ENCODE assay signal across 12 mouse cellular contexts in genomic region chr3:142348816-142349631, GRCm38 (mm10). TPM values are rescaled to one million over a fixed set of nuclear protein-coding genes. Genes with fewer than 3 reads are reported as not detected.
DNase-seq lines count a peak whose midpoint lies in the region; ATAC-seq and TF ChIP-seq lines count a peak whose summit lies in the region.
"Had no signal": no experiment of that assay in that cellular context is flagged by ENCODE, and none has a peak within 500 bp of the region (broad histone marks: within the 10 kb centered on the region; RNA-seq: fewer than 3 reads in every experiment).

No protein-coding gene starts in this region.

- no peak overlapping the region for H3K4me3 ChIP-seq in hindbrain, embryonic 10.5 days
- H3K4me3 ChIP-seq in hindbrain, embryonic 14.5 days (replicated peaks; ENCODE audit: low read length): no peak overlapping the region
- no peak overlapping the region for H3K4me3 ChIP-seq in intestine, embryonic 16.5 days (ENCODE audit: low read length)
- no peak overlapping the region for H3K4me3 ChIP-seq in stomach, embryonic 16.5 days (replicated peaks; ENCODE audit: low read length)
- no peak overlapping the region for H3K4me3 ChIP-seq in heart, adult 2 months

- H3K9me3 ChIP-seq in hindbrain, embryonic 10.5 days: no peaks in the 10 kb centered on the region
- H3K9me3 ChIP-seq in hindbrain, embryonic 14.5 days (ENCODE audit: control insufficient read depth, low read length): no peaks in the 10 kb centered on the region
- H3K9me3 ChIP-seq in intestine, embryonic 16.5 days (ENCODE audit: control insufficient read depth, low read length): no peaks in the 10 kb centered on the region
- no peaks in the 10 kb centered on the region; the same call in 1 of the 2 replicates for H3K9me3 ChIP-seq in stomach, embryonic 16.5 days (replicated peaks; ENCODE audit: control insufficient read depth, low read length)

- peaks cover 9% of the 10 kb centered on the region; the same call in 1 of the 2 replicates for H3K36me3 ChIP-seq in hindbrain, embryonic 10.5 days
- no peaks in the 10 kb centered on the region for H3K36me3 ChIP-seq in hindbrain, embryonic 14.5 days (replicated peaks; ENCODE audit: control insufficient read depth, insufficient read depth)
- no peaks in the 10 kb centered on the region for H3K36me3 ChIP-seq in intestine, embryonic 16.5 days (ENCODE audit: control insufficient read depth, insufficient read depth, low read length)
- peaks cover 6% of the 10 kb centered on the region; the same call in 1 of the 2 replicates for H3K36me3 ChIP-seq in stomach, embryonic 16.5 days (ENCODE audit: control insufficient read depth, insufficient read depth, low read length)
- peaks cover 45% of the 10 kb centered on the region for H3K36me3 ChIP-seq in heart, adult 2 months (ENCODE audit: control insufficient read depth, insufficient read depth, low read length)

- no peak for TF ChIP-seq CTCF in heart, adult 2 months (IDR thresholded peaks at IDR 0.05)

- DNase-seq in hindbrain, embryonic 10.5 days (ENCODE audit: low spot score): no peak
- DNase-seq in hindbrain, embryonic 14.5 days (ENCODE audit: low spot score): no peak
- DNase-seq in kidney, postnatal 36 days: peak; percentile 72 to 79
- no peak for DNase-seq in layer of hippocampus, postnatal 14 days (ENCODE audit: low spot score in 2 of 2)
- DNase-seq in heart, adult 2 months: no peak
- DNase-seq in thymus, postnatal 14 days: no peak
- DNase-seq: adrenal gland, adult 8-10 months; heart, postnatal 4 days; lung, postnatal 36 days; right cerebral cortex, postnatal 25 days had no signal

- H3K9ac ChIP-seq in hindbrain, embryonic 14.5 days: no peak overlapping the region
- H3K9ac ChIP-seq in intestine, embryonic 16.5 days (ENCODE audit: low read depth, low read length): no peak overlapping the region
- H3K9ac ChIP-seq in stomach, embryonic 16.5 days (ENCODE audit: low read length): no peak overlapping the region
- no peak overlapping the region for H3K9ac ChIP-seq in heart, adult 2 months (ENCODE audit: low read depth, low read length)

- H3K27me3 ChIP-seq in hindbrain, embryonic 10.5 days (ENCODE audit: insufficient read depth, poor library complexity, severe bottlenecking): no peaks in the 10 kb centered on the region
- H3K27me3 ChIP-seq in hindbrain, embryonic 14.5 days (ENCODE audit: control insufficient read depth, insufficient read depth, low read length): no peaks in the 10 kb centered on the region
- H3K27me3 ChIP-seq in intestine, embryonic 16.5 days (replicated peaks; ENCODE audit: control insufficient read depth, insufficient read depth, low read length): no peaks in the 10 kb centered on the region
- H3K27me3 ChIP-seq in stomach, embryonic 16.5 days (ENCODE audit: control insufficient read depth, insufficient read depth, low read length): no peaks in the 10 kb centered on the region
- no peaks in the 10 kb centered on the region for H3K27me3 ChIP-seq in heart, adult 2 months (ENCODE audit: control insufficient read depth, insufficient read depth, low read length)

- TF ChIP-seq EP300 in heart, adult 2 months (IDR thresholded peaks at IDR 0.05; ENCODE audit: insufficient read depth, low read depth, low read length): no peak

- WGBS in hindbrain, embryonic 10.5 days: 54% methylated on average over 5 of the region's 5 CpGs
- 49% methylated on average over 5 of the region's 5 CpGs for WGBS in hindbrain, embryonic 14.5 days
- WGBS in intestine, embryonic 16.5 days: 65% methylated on average over 5 of the region's 5 CpGs
- WGBS in stomach, embryonic 16.5 days: 67% methylated on average over 5 of the region's 5 CpGs
- 71% methylated on average over 5 of the region's 5 CpGs for WGBS in heart, adult 2 months

- no peak for ATAC-seq in hindbrain, embryonic 14.5 days (ENCODE audit: low FRiP score)
- ATAC-seq in intestine, embryonic 16.5 days: peak; percentile 90
- peak; percentile 91 for ATAC-seq in stomach, embryonic 16.5 days (ENCODE audit: insufficient read depth, low FRiP score)

- 0 out of 2 replicates have a peak, but pooled peaks cover 1% of the 10 kb centered on the region for H3K79me2 ChIP-seq in heart, adult 2 months (replicated peaks; ENCODE audit: control insufficient read depth, insufficient read depth, low read length)

- peak overlapping the region; percentile 12; the same call in 1 of the 2 replicates for H3K27ac ChIP-seq in hindbrain, embryonic 10.5 days
- no peak overlapping the region for H3K27ac ChIP-seq in hindbrain, embryonic 14.5 days
- peak overlapping the region; percentile 54 for H3K27ac ChIP-seq in intestine, embryonic 16.5 days (ENCODE audit: low read length)
- H3K27ac ChIP-seq in stomach, embryonic 16.5 days (ENCODE audit: low read length): peak overlapping the region; percentile 88
- H3K27ac ChIP-seq in heart, adult 2 months: no peak overlapping the region

- no peak overlapping the region for H3K4me2 ChIP-seq in hindbrain, embryonic 14.5 days (replicated peaks)
- no peak overlapping the region for H3K4me2 ChIP-seq in intestine, embryonic 16.5 days (ENCODE audit: low read depth, low read length)
- 0 out of 2 replicates have a peak overlapping the region, but pooled peaks have one; percentile 9 for H3K4me2 ChIP-seq in stomach, embryonic 16.5 days (ENCODE audit: low read depth, low read length)

- intact Hi-C loops in heart, adult 2 months (cut with DNase I): loop anchor here (5.0 kb wide), 1 partner anchor 37 kb away; no protein-coding TSS in a partner anchor

- H3K4me1 ChIP-seq in hindbrain, embryonic 10.5 days (replicated peaks): peaks cover 4% of the 10 kb centered on the region; the same call in 1 of the 2 replicates
- H3K4me1 ChIP-seq in hindbrain, embryonic 14.5 days (replicated peaks; ENCODE audit: control insufficient read depth, insufficient read depth, low read length): no peaks in the 10 kb centered on the region
- peaks cover 5% of the 10 kb centered on the region for H3K4me1 ChIP-seq in intestine, embryonic 16.5 days (ENCODE audit: control insufficient read depth, insufficient read depth, low read length)
- peaks cover 6% of the 10 kb centered on the region for H3K4me1 ChIP-seq in stomach, embryonic 16.5 days (ENCODE audit: control insufficient read depth, insufficient read depth, low read length)
- H3K4me1 ChIP-seq in heart, adult 2 months (ENCODE audit: control insufficient read depth, insufficient read depth, low read length): peaks cover 8% of the 10 kb centered on the region

- TF ChIP-seq POLR2A in heart, adult 2 months (IDR thresholded peaks at IDR 0.05; ENCODE audit: insufficient read depth, low read depth, low read length): no peak

RNA-seq across cellular contexts. Expression of gene Pdlim5, which starts 46.5 kb away (rescaled TPM):
- 14.6 and 19.3 TPM in 2 replicates for polyA plus RNA-seq in hindbrain, embryonic 10.5 days (2016; fragmentation: Nextera tagmentation; extraction: Ambion mirVana)
- polyA plus RNA-seq in hindbrain, embryonic 14.5 days (2014; fragmentation: Nextera tagmentation; extraction: Ambion mirVana): 17.8 and 21.1 TPM in 2 replicates
- 35.7 and 37.2 TPM in 2 replicates for polyA plus RNA-seq in intestine, embryonic 16.5 days (2015; fragmentation: Nextera tagmentation; extraction: Ambion mirVana)
- 54.9 and 64.2 TPM in 2 replicates for polyA plus RNA-seq in stomach, embryonic 16.5 days (2015; fragmentation: Nextera tagmentation; extraction: Ambion mirVana)
- 10 to 100 TPM; 25.2 to 28.7 TPM for total RNA-seq in layer of hippocampus, postnatal 14 days (2021)
- total RNA-seq in heart, adult 2 months (2021): 100 to 1,000 TPM; 609 to 668 TPM
- polyA plus RNA-seq in heart, adult 2 months (2012; rRNA removed): 508 and 956 TPM in 2 replicates

Comparison
In these comparisons a context has a peak if more than half of its experiments do, and no peak if none do; other contexts are left out.
1. H3K27ac ChIP-seq: peak in hindbrain, embryonic 10.5 days (single experiment), intestine, embryonic 16.5 days (single experiment) and stomach, embryonic 16.5 days (single experiment); none in hindbrain, embryonic 14.5 days (single experiment) and heart, adult 2 months (single experiment).
2. DNase-seq: peak in kidney, postnatal 36 days (2 of 2); none in hindbrain, embryonic 10.5 days (single experiment), hindbrain, embryonic 14.5 days (single experiment), layer of hippocampus, postnatal 14 days (0 of 2), heart, adult 2 months (0 of 2) and thymus, postnatal 14 days (single experiment).